Mouse (Mus musculus) liver, adult (tissue): Measurements from ENCODE around the gene Sfxn1.

Experiments
- GATA4 ChIP-seq: IDR thresholded peaks from 2 replicates; pipeline ENCODE4 v1.6.1; 2014; ENCODE audit warnings: mild to moderate bottlenecking, low read length; ENCODE audit not compliant: insufficient replicate concordance

Gene Sfxn1

DNA sequence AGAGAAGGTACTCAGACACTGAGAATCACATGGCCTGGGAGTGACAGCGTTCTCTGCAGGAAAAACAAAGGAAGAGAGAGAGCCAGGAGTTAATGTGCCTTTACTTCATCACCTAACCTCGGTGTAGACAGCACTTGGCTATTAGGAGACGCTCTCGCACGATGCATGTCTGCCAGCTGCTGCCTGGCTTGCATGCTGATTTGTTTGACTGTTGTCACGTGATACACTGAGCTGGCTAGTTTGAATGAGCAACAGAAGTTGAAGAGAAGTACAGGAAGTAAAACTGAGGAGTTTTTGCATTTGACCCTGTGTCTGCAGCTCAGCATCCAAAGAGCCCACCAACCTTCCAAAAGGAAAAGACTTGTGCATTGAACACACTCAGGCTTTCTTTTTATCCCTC is 23.3 kb downstream of the Sfxn1 start:
- no peak for TF ChIP-seq GATA4

DNA sequence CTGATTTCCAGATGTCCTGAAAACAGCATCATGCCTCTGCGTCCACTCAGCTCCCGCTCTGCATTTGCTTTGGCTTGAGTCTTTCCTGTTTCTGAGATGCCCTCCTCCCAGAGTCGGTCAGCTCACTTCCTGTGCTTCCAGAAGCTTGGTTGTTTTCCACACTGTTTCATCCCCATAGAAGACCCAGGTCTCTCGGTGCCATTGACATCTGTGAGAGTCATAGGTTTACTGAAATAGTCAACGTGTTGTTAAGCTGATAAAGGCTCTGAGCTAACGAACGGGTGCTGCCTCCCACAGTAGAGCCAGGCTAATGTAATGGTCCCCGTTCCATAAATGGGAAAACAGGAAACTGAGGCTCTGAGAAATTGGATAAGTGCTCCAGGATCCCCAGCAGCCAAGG is 24.1 kb downstream of the Sfxn1 start:
- TF ChIP-seq GATA4 = no peak

GRCm38 (mm10) chr13:54097227-54097626 is 25.6 kb downstream of the Sfxn1 start:
- TF ChIP-seq GATA4 = no peak

- no peak for TF ChIP-seq GATA4
These were observed 26.1 kb downstream of the Sfxn1 start for GRCm38 (mm10) chr13:54097797-54098196.

DNA sequence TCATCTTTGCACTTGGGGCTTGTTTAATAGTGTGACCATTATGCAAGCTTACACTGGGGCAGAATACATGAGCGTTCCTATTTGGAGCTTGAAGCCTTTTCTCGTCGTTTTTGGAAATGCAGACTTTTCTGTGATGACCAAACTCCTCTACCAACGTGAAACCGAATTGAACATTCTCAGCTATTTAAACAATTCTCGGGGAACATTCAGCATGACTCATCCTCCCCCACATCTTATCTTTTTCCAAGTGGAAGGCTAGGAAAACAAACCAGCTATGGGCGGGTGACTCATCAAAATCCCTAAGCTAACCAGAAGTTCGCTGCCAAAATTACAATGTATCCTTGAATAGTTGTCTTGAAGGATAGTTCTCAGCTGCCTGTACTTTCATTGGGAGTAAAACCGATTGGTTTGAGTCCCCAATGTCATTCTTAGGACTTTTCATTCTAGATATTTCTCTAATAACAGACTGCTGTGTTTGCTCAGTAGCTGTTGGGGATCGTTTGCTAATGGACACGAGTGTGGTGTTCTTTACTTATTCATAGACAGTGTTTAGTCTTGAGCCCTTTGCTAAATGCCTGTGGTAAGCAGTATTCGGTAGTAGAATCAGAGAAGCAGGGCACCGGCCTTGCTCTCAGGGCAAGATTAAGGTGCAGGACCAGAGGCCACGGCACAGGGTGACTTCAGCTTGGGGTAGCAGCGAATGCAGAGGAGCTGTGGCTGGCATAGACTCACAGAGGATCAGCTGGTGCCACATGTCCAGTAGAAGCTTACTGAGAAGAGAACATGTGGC is 29.6 kb downstream of the Sfxn1 start:
- no peak for TF ChIP-seq GATA4

- TF ChIP-seq GATA4 = no peak
These were observed 30.4 kb downstream of the Sfxn1 start for GRCm38 (mm10) chr13:54102061-54102460.

GRCm38 (mm10) chr13:54103271-54103670 is 31.6 kb downstream of the Sfxn1 start:
- no peak for TF ChIP-seq GATA4

DNA sequence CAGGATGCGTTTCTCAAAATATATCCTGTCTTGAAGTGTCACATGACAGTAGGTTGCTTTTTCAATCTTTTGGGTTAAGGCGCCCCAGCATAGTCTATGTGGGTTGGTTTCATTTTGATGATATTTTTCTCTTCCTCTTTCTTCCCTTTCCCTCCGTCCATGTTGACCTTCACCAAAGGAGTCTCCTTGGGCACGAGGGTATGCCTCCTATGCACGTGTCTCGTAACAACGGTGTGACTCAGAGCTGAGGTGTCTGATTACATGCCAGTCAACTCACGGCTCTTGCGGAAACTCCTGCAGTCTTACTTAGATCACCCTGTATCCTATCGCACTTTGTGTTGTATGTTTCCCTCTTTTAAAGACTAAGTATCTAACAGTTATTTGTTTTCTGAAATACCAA is 32.2 kb downstream of the Sfxn1 start:
- no peak for TF ChIP-seq GATA4

DNA sequence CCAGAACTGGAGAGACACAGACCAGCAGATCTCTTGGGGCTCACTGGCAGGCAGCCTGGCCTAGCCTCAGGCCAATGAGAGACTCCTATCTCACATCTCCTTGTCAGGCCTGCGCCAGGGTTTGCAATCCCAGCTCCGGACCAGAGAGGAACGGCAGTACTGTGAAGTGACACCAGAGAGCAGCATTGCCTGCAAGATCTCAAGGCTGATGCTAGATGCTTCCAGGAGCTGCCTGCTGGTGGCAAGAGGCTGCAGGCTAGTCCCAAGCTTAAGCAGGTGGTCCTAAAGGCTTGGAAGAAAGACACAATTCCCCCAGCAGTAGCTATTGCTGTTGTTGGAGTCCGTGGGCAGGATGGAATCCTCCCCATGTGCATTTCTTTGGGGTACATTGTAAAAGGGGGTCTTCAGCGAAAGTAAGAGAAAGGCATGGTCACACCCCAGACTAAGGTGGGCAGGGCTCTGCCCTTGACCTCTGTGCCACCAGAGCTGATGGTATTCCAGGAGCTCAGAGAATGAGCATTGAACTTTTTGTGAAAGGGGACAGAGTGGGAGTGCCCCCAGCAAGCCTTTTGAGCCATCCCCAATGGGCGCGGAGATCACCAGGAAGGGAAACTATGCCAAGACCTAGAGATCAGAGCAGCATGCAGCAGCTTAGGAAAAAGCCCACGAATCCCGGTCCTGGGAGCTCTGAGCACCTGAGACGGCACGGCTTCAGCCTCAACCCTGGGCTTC is 42.3 kb downstream of the Sfxn1 start:
- no peak for TF ChIP-seq GATA4

DNA sequence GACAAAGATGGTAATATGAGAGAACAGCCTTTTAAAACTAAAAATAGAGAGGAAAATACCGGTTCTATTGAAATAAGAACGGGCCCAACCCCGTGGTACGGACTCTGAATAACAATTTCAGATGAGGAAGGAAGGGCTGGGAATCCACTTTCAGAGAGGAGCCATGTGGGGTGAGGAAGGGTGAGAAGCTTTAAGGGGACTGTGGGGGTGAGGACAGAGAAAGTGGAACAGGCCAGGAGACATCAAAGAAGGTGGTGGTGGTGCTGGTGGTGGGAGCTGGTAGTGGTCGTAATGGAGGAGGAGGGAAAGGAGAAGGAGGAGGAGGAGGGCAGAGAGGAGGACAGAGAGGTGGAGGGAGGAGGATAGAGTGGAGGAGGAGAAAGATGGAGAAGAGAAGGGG is 43.3 kb downstream of the Sfxn1 start:
- TF ChIP-seq GATA4 = no peak

GRCm38 (mm10) chr13:54115779-54116178 is 44.1 kb downstream of the Sfxn1 start:
- TF ChIP-seq GATA4 = no peak

DNA sequence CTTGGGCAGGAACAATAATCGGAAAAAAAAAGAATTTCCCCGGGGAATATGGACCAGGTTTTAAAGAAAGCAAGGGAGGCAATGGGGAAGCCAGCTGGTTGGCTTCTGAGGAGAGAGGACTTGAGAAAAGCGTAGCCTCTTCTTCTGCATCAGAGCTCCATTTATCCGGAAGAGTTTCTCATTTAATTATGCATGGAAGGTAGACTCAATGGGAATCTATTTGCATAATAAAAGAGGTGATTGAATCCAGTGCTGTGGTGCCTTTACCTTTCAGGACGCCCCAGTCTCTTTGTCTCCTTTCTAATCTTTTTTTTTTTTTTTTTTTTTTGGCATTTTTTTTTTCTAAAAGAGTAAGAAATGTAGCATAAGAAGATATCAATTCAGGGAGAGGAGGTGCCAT is 46.7 kb downstream of the Sfxn1 start:
- TF ChIP-seq GATA4 = no peak

- TF ChIP-seq GATA4 = no peak
These were observed 66.2 kb downstream of the Sfxn1 start for GRCm38 (mm10) chr13:54137756-54138410.

DNA sequence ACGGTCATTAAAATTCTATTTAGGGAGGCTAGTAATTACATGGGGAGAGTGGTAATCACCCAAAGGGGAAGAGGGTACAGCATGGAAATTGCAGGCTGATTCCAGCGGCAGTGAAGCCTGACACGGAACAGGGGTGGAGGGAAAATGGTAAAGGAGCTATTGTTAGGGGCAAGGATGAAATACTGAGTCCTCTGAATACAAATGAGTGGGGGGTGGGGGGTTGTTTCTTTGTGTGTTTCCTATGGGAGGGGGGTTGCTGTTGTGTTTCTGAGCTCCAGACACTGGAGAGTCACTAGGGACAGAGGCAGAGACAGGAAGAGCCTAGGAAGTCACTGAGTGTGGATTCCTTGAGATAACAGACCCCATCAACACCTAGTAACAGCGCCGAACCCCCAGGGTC is 72.1 kb downstream of the Sfxn1 start:
- TF ChIP-seq GATA4 = no peak

GRCm38 (mm10) chr13:54144624-54145023 is 73.0 kb downstream of the Sfxn1 start:
- TF ChIP-seq GATA4 = no peak

DNA sequence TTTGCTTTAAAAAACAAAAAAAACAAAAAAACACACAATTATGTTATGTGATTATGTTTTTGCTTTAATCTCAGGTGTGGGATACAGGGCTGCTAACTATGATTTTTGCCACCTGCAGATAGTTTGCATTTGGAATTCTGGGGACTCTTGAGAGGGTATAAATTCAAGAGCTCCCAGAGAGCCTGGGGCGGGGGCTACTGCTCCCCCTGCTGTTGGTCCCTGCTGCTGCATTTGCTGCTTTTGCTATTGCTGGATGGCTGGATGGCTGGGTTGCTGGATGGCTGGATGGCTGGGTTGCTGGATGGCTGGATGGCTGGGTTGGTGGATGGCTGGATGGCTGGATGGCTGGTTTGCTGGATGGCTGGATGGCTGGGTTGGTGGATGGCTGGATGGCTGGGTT is 75.7 kb downstream of the Sfxn1 start:
- no peak for TF ChIP-seq GATA4
